Mouse (Mus musculus): ENCODE results near the gene Hbs1l.
"Not testable (repeated sequence)": the region's sequence is repeated elsewhere in the genome, so short reads cannot be mapped to it uniquely, and the experiment has no call there.

Gene Hbs1l

DNA sequence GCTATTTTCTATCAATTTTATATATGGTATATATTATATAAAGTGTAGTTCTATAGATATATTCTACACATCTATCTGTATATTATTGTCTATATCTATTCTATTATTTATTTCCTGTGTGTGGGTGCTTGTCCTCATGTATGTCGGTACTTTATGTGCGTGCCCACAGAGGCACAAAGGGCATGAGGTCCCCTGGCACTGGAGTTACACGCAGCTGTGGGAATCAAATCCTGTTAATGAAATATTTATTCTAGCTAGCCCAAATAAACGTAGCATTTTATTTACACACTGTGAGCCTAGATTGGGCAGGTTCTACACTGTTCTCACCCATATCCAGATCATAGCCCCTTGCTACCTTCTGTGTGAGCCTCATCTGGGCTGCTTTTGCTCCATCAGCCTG lies 63.3 kb downstream of the Hbs1l start:
- no peak for DNase-seq (ENCODE audit: low read depth, low spot score)

DNA sequence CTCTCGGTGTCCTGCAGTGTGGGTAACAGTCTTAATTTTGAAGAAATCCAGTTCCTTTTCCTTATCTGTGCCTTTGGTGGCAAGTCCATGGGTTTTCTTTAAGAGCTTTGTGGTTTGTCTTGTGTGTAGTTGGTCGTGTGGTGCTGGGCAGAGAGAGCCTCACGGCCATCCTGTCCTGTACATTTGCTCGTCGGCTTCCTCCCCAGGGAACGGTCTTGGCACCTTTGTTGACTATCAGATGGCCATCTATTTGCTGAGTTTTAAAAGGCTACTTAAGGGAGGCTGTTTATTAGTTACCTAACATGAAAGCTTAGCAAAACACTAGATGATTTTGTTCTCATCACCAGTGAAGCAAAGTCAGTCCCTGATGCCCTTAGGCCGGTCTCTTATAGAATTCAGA lies 66.1 kb downstream of the Hbs1l start:
- DNase-seq (ENCODE audit: low read depth, low spot score): no peak

GRCm38 (mm10) chr10:21363297-21363696 lies 67.5 kb downstream of the Hbs1l start:
- DNase-seq (ENCODE audit: low read depth, low spot score): no peak

GRCm38 (mm10) chr10:21364946-21365345 lies 69.2 kb downstream of the Hbs1l start:
- no peak for DNase-seq (ENCODE audit: low read depth, low spot score)

DNA sequence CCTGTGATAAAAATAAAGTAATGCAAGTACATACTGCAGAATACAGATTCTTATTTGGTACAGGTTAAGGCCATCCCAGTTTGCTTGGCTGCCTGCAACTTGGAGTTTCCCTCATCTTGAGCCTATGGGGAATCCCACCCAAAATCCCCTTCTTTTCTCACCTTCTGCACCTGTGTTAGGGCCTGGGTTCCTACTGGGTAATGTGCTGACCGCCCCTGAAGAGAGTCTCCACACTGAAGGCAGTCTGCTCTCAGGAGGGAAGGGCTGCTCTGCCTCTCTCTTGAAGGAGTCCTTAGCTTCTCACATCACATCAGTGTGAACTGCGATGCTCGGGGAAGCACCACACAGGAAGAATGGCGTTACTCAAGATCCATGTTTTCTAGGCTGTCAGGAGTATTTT lies 70.1 kb downstream of the Hbs1l start:
- no peak for DNase-seq (ENCODE audit: low read depth, low spot score)

DNA sequence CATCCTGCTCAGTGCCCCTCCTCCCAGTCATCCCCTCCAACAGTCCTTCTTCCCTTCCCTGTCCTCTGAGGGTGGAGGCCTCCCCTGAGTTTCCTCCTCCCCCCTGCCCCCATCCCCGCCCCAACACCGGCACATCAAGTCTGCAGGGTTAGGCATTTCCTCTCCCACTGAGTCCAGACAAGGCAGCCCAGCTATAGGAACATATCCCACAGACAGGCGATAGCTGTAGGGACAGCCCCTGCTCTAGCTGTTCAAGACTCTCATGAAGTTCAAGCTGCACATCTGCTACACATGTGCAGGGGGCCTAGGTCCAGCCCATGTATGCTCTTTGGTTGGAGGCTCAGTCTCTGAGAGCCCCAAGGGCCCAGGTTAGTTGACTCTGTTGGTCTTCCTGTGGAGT lies 70.7 kb downstream of the Hbs1l start:
- no peak for DNase-seq (ENCODE audit: low read depth, low spot score)

GRCm38 (mm10) chr10:21367481-21367880 lies 71.7 kb downstream of the Hbs1l start:
- DNase-seq (ENCODE audit: low read depth, low spot score): no peak

- no peak for DNase-seq (ENCODE audit: low read depth, low spot score)
Measured at GRCm38 (mm10) chr10:21369586-21369985, 73.8 kb downstream of the Hbs1l start.

DNA sequence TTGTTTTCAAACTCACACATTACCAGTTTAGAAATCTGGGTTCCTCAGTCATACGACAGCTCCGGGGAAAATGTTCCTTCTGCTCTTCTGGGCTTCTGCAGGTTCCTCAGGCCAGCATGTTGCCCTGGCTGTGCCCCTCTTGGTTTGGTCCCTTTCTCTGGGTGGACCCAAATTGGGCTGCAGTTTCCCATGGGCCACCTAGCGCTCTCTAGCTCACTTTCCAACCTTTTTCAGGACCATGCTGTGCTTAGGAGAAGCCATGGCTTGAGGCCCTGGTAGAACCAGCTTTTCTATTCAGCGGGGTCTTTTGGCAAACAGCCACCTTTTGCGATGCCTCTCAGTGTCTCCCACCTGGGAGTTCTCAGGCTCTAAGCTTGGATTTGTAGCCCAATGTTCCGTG lies 76.5 kb downstream of the Hbs1l start:
- no peak for DNase-seq (ENCODE audit: low read depth, low spot score)

GRCm38 (mm10) chr10:21376682-21377473 lies 81.1 kb downstream of the Hbs1l start, which contains the start of gene Aldh8a1:
Gene Aldh8a1, plus strand, starts transcription at chr10:21377291.
- no peak for DNase-seq (ENCODE audit: low read depth, low spot score)

GRCm38 (mm10) chr10:21378196-21378944 lies 82.6 kb downstream of the Hbs1l start:
- DNase-seq (ENCODE audit: low read depth, low spot score): peak; percentile 68

DNA sequence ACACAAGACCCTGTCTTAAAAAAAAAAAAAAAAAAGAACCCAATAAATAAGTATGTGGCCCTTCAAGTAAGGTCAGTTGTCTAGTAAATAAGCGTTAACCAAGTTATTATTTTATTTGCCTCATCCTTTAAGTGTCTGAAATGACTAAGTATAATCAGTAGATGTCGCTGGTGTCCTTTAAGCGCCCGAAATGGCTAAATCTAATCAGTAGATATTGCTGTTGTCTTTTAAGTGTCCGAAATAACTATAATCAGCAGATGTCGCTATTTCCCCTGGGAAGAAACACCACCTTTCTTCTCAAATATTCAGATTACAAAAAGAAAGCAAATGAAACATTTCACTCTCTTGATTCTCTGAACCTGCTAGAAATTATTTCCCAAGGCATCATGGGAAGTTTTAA lies 87.1 kb downstream of the Hbs1l start:
- DNase-seq (ENCODE audit: low read depth, low spot score): peak; percentile 77

DNA sequence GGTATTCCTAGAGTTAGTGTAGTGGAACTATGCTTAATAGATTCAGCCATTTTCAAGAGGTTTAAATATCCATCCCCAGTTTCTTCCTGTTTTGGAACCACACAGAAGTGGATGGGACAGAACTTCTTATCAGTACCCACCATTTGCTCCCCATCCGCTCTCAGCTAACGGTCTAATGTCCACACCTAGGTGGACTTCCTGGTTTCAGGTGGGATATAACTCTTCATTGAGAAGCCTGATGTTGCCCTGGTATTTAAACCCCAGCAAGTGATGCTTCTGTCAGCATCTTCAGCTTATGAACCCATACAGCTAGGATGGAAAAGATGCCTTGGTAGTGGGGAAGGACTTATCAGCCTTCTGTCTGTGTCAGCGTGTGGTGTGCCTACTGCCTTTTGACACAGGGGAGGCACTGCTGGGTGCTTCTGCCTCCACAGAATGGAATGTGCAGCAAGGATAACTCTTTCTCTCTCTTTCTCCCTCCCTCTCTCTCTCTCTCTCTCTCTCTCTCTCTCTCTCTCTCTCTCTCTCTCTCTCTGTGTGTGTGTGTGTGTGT lies 89.4 kb downstream of the Hbs1l start:
- no peak for DNase-seq (ENCODE audit: low read depth, low spot score)

- no peak for DNase-seq (ENCODE audit: low read depth, low spot score)
Measured at GRCm38 (mm10) chr10:21389075-21389474, 93.3 kb downstream of the Hbs1l start.

GRCm38 (mm10) chr10:21390440-21390839 lies 94.7 kb downstream of the Hbs1l start:
- DNase-seq (ENCODE audit: low read depth, low spot score): no peak

DNA sequence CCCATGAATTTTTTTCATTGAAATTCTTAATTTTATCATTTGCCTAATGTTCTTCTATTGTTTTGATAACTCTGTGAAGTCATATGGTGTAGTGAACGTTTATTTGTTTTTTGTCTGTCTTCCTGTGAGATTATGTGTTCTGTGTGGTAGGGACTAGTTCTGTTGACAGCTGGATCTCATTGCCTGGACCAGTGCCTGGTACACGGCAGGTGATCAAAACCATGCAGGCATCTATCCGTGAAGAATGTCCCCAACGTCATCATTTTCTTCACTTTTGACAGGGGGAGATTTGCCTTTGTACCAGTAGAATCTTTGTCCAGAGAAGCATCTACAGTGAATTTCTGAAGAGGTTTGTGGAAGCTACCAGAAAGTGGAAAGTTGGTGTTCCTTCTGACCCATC lies 95.5 kb downstream of the Hbs1l start:
- no peak for DNase-seq (ENCODE audit: low read depth, low spot score)

GRCm38 (mm10) chr10:21393390-21393789 lies 97.6 kb downstream of the Hbs1l start:
- no peak for DNase-seq (ENCODE audit: low read depth, low spot score)

DNA sequence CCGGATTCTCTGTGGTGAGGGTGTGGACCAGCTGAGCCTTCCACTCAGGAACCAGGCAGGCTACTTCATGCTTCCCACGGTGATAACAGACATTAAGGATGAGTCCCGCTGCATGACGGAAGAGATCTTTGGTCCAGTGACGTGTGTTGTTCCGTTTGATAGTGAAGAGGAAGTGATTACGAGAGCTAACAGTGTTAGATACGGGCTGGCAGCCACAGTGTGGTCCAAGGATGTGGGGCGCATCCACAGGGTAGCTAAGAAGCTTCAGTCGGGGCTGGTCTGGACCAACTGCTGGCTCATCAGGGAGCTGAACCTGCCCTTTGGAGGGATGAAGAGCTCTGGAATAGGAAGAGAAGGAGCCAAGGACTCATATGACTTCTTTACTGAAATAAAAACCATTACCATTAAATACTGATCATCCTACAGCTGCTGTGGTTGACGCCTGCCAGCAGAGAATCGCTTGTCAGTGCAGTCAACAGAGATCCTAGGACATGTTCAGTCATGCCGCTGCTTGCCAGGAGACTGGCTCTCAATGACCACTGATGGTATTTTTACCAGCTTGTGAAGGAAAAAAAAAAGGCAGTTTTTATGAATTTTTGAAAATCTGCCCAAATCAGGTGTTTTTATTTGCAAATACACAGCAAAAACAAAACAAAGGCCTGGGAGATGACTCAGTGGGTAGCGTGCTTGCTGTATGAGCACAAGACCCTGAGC lies 99.8 kb downstream of the Hbs1l start:
- DNase-seq (ENCODE audit: low read depth, low spot score): no peak

DNA sequence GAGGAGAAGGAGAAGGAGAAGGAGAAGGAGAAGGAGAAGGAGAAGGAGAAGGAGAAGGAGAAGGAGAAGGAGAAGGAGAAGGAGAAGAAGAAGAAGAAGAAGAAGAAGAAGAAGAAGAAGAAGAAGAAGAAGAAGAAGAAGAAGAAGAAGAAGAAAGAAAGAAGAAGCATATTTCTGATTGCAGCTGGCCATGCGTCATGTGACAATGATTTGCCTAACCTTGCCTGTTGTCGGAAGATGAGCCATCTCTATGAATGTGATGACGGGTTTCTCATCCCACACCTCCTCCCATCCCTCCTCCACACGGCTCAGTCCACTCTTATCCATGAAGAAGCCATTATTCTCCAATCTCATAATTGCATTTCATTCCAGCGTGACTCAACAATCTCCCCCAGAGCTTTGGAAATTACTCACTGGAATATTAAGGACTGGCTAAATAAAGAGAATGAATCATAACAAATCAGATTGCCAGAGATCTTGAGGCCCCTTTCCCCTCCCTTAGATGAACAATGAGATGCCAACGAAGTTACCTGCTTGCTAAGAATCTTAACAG lies 103.2 kb downstream of the Hbs1l start:
- not testable (repeated sequence) for DNase-seq (ENCODE audit: low read depth, low spot score)

DNA sequence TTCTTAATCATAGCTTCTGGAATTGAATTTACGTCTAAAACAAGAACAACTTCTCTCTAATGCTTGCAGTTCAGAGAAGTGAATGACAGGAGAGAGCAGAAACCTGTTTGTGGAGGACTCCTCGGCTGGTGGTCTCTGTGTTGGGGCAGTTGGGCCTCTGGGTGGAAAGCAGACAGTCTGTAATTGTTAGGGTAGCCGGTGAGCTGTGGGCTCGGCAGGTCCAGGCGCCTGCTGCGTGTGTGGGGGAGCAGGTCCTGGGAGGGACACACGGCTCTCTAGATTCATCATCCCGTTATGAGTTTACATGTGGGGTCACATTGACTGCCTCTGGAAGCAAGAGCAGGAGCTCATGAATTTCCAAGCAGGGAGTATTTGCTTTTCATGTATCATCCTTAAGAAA lies 103.8 kb downstream of the Hbs1l start:
- no peak for DNase-seq (ENCODE audit: low read depth, low spot score)

- DNase-seq (ENCODE audit: low read depth, low spot score): no peak
Measured at GRCm38 (mm10) chr10:21400031-21400430, 104.3 kb downstream of the Hbs1l start.

GRCm38 (mm10) chr10:21400453-21400852 lies 104.7 kb downstream of the Hbs1l start:
- DNase-seq (ENCODE audit: low read depth, low spot score): no peak
